Mouse (Mus musculus) CH12.LX (cell line): Measurements from ENCODE around the gene Lzts2. TPM values are rescaled to one million over a fixed set of nuclear protein-coding genes. Genes with fewer than 3 reads are reported as not detected.

Experiments used
- DNase-seq: peaks from one replicate; pipeline ENCODE4 v3.0.0-alpha.2; 2013; ENCODE audit errors: extremely low read depth
- H3K27ac ChIP-seq: 2 replicates; pipeline ENCODE4 v1.5.1; 2012; ENCODE audit warnings: low read depth, mild to moderate bottlenecking, control low read depth, moderate library complexity; ENCODE audit not compliant: insufficient read depth
- H3K27me3 ChIP-seq: replicated peaks from 2 replicates; pipeline ENCODE3; 2012; ENCODE audit warnings: inconsistent platforms
- H3K36me3 ChIP-seq, 2 experiments: replicated peaks in 1 of 2; 2 replicates each; pipeline versions ENCODE3 to v1.6.1; 2012; ENCODE audit warnings: inconsistent platforms in 1 of 2, low read length in 1 of 2, mild to moderate bottlenecking in 1 of 2, mixed read lengths in 1 of 2, moderate library complexity in 1 of 2; ENCODE audit not compliant: control insufficient read depth in 1 of 2, insufficient read depth in 1 of 2
- H3K4me1 ChIP-seq, 2 experiments: 2 replicates each; pipeline ENCODE4 v1.6.1; 2012; ENCODE audit warnings: inconsistent platforms in 1 of 2, moderate library complexity in 1 of 2; ENCODE audit not compliant: insufficient read depth in 2 of 2, control insufficient read depth in 1 of 2
- H3K4me2 ChIP-seq: 2 replicates; pipeline ENCODE4 v1.6.1; 2012; ENCODE audit warnings: low read depth, mild to moderate bottlenecking, control low read depth; ENCODE audit not compliant: poor library complexity, insufficient read depth, severe bottlenecking
- H3K4me3 ChIP-seq, 3 experiments: fragments of 150-350 bp in 1 of 3; sonication (generic) in 1 of 3; replicated peaks in 1 of 3; 2 replicates each; pipeline versions ENCODE3 to v1.5.1; 2011 to 2012; ENCODE audit warnings: low read depth in 2 of 3, low read length in 2 of 3, mild to moderate bottlenecking in 2 of 3, moderate library complexity in 2 of 3, control low read depth in 1 of 3, improper control_type of control experiment in 1 of 3, inconsistent platforms in 1 of 3, mixed read lengths in 1 of 3; ENCODE audit not compliant: poor library complexity in 1 of 3
- H3K79me2 ChIP-seq: replicated peaks from 2 replicates; pipeline ENCODE4 v1.6.1; 2012; ENCODE audit warnings: mild to moderate bottlenecking, moderate library complexity; ENCODE audit not compliant: control insufficient read depth, poor library complexity, insufficient read depth, severe bottlenecking; ENCODE audit errors: extremely low read depth
- H3K9ac ChIP-seq: 2 replicates; pipeline ENCODE4 v1.6.1; 2012; ENCODE audit warnings: low read depth, mild to moderate bottlenecking, control low read depth, moderate library complexity; ENCODE audit not compliant: insufficient read depth
- H3K9me3 ChIP-seq: replicated peaks from 2 replicates; pipeline ENCODE3; 2012; ENCODE audit warnings: low read length, inconsistent platforms, mixed read lengths
- BHLHE40 ChIP-seq: IDR thresholded peaks from 2 replicates; pipeline ENCODE4 v1.6.1; 2011; ENCODE audit warnings: mild to moderate bottlenecking, low read depth, low read length, improper control_type of control experiment
- CHD1 ChIP-seq: IDR thresholded peaks from 2 replicates; pipeline ENCODE4 v1.6.1; 2012; ENCODE audit warnings: low read depth, low read length, improper control_type of control experiment, inconsistent platforms
- CTCF ChIP-seq, 2 experiments: IDR thresholded peaks in 1 of 2; conservative IDR thresholded peaks in 1 of 2; 2 replicates each; pipeline ENCODE4 v1.5.1; 2011 to 2012; ENCODE audit warnings: low read depth in 2 of 2, low read length in 2 of 2, improper control_type of control experiment in 1 of 2, inconsistent platforms in 1 of 2, mild to moderate bottlenecking in 1 of 2, moderate library complexity in 1 of 2
- ELF1 ChIP-seq: IDR thresholded peaks from 2 replicates; pipeline ENCODE4 v1.6.1; 2014; ENCODE audit warnings: low read depth, mild to moderate bottlenecking, inconsistent platforms, low read length, improper control_type of control experiment
- IRF4 ChIP-seq: IDR thresholded peaks from 2 replicates; pipeline ENCODE4 v1.6.1; 2014; ENCODE audit warnings: low read depth, mild to moderate bottlenecking, inconsistent platforms, low read length, improper control_type of control experiment
- JUND ChIP-seq: conservative IDR thresholded peaks from 2 replicates; pipeline ENCODE4 v1.6.1; 2011; ENCODE audit warnings: low read depth, low read length, improper control_type of control experiment
- MAX ChIP-seq: IDR thresholded peaks from 2 replicates; pipeline ENCODE4 v1.6.1; 2011; ENCODE audit warnings: low read length, improper control_type of control experiment
- MAZ ChIP-seq: IDR thresholded peaks from 2 replicates; pipeline ENCODE4 v1.6.1; 2012; ENCODE audit warnings: low read depth, mild to moderate bottlenecking, inconsistent platforms, low read length, improper control_type of control experiment, moderate library complexity
- MEF2A ChIP-seq: IDR thresholded peaks from 2 replicates; pipeline ENCODE4 v1.6.1; 2014; ENCODE audit warnings: low read depth, mild to moderate bottlenecking, inconsistent platforms, low read length, improper control_type of control experiment, borderline replicate concordance
- RAD21 ChIP-seq: IDR thresholded peaks from 2 replicates; pipeline ENCODE4 v1.6.1; 2011; ENCODE audit warnings: low read depth, mild to moderate bottlenecking, low read length, improper control_type of control experiment, moderate library complexity
- RCOR1 ChIP-seq: conservative IDR thresholded peaks from 2 replicates; pipeline ENCODE4 v1.6.1; 2012; ENCODE audit warnings: low read depth, mild to moderate bottlenecking, inconsistent platforms, low read length, improper control_type of control experiment
- SIN3A ChIP-seq: IDR thresholded peaks from 2 replicates; pipeline ENCODE4 v1.6.1; 2012; ENCODE audit warnings: low read length, improper control_type of control experiment, inconsistent platforms
- SMC3 ChIP-seq: IDR thresholded peaks from 2 replicates; pipeline ENCODE4 v1.6.1; 2011; ENCODE audit warnings: low read depth, low read length, improper control_type of control experiment
- TBP ChIP-seq: conservative IDR thresholded peaks from 2 replicates; pipeline ENCODE4 v1.6.1; 2011; ENCODE audit warnings: low read depth, low read length, improper control_type of control experiment
- ZMIZ1 ChIP-seq: IDR thresholded peaks from 2 replicates; pipeline ENCODE4 v1.6.1; 2012; ENCODE audit warnings: low read depth, mild to moderate bottlenecking, inconsistent platforms, low read length, improper control_type of control experiment
- dilution Hi-C: fragments of 300-500 bp; cut with MboI; formaldehyde crosslinking; loops from 2 replicates; pipeline ENCODE4 v1.14.3; 2020; ENCODE audit warnings: low sequenced_read_pairs; ENCODE audit not compliant: extremely low pct_unique_long_range_greater_than_20kb, extremely low pct_ligation_motif_present
- in situ Hi-C: fragments of 300-500 bp; cut with MboI; formaldehyde crosslinking; loops from 3 replicates; pipeline ENCODE4 v1.14.3; 2019; ENCODE audit warnings: low sequenced_read_pairs, low pct_ligation_motif_present, low pct_unique_long_range_greater_than_20kb, mixed read lengths
- polyA plus RNA-seq: library from polyadenylated mRNA; unstranded; fragments of >175 nt; gene quantifications from 2 replicates; pipeline ENCODE4 v1.2.1, GENCODE M21; 2012; ENCODE audit warnings: low read depth; ENCODE audit not compliant: insufficient read length
- total RNA-seq, 2 experiments: library from RNA; depleted of rRNA; stranded (reverse); fragments of 300-350 nt in 1 of 2; fragments of >200 nt in 1 of 2; gene quantifications; 2 replicates each; pipeline ENCODE4 v1.2.3; 2012 to 2014

The Lzts2 gene
- total and polyA plus RNA-seq, 3 experiments = 0.68 to 22.1 (median 2.2) TPM

GRCm38 (mm10) chr19:45058113-45058839 lies 44.1 kb downstream of the Lzts2 start (continued):
- peak; percentile 26; the same call in 1 of the 2 replicates for TF ChIP-seq CHD1
- TF ChIP-seq RCOR1 = no peak
- TF ChIP-seq ELF1 = peak; percentile 92

- dilution Hi-C loops (no loop called here), in situ Hi-C loops (loop anchor here (10.0 kb wide), 1 partner anchor 96 kb away; the partner anchor contains the start of gene Tlx1)
- no peaks in the 10 kb centered on the region for H3K9me3 ChIP-seq
- H3K79me2 ChIP-seq = no peaks in the 10 kb centered on the region; the same call in 1 of the 2 replicates
- no peaks in the 10 kb centered on the region for H3K27me3 ChIP-seq
- peak overlapping the region; percentile 52 to 89 (median 83) for H3K4me3 ChIP-seq
- H3K4me1 ChIP-seq = peaks cover 0 to 19% of the 10 kb centered on the region in 2 experiments; a peak in 3 of 4 replicates
- peak overlapping the region; percentile 35; the same call in 1 of the 2 replicates for H3K27ac ChIP-seq
- peak overlapping the region; percentile 94 for H3K9ac ChIP-seq
- TF ChIP-seq SIN3A (peak; percentile 5; the same call in 1 of the 2 replicates), MAZ (no peak), BHLHE40 (no peak)
- DNase-seq = no peak
- H3K36me3 ChIP-seq = peaks cover 7 to 14% of the 10 kb centered on the region in 2 experiments
- H3K4me2 ChIP-seq = peak overlapping the region; percentile 78
These were observed 44.6 kb downstream of the Lzts2 start for GRCm38 (mm10) chr19:45058841-45059240.

GRCm38 (mm10) chr19:45063565-45064292 lies 49.5 kb downstream of the Lzts2 start:
- no peaks in the 10 kb centered on the region for H3K9me3 ChIP-seq
- H3K79me2 ChIP-seq = no peaks in the 10 kb centered on the region; the same call in 1 of the 2 replicates
- peaks cover 4% of the 10 kb centered on the region for H3K27me3 ChIP-seq
- peak; percentile 45 for DNase-seq
- in situ Hi-C loops (no loop called here), dilution Hi-C loops (no loop called here)
- TF ChIP-seq JUND = no peak
- TF ChIP-seq MAX = no peak
- no peak for TF ChIP-seq IRF4
- peak; percentile 18 for TF ChIP-seq RAD21
- TF ChIP-seq CTCF (conservative IDR thresholded peaks at IDR 0.05 in 1 of 2, IDR thresholded peaks at IDR 0.05 in 1 of 2; ENCODE audit: low read depth in 2 of 2, low read length in 2 of 2) = peak; percentile 38 to 76; a peak in 3 of 4 replicates
- TF ChIP-seq SMC3 = peak; percentile 55
- no peak for TF ChIP-seq TBP
- no peak for TF ChIP-seq ZMIZ1
- TF ChIP-seq MAZ = no peak
- TF ChIP-seq SIN3A = no peak
- TF ChIP-seq MEF2A = no peak
- no peak overlapping the region for H3K27ac ChIP-seq
- no peak overlapping the region for H3K4me2 ChIP-seq
- H3K9ac ChIP-seq = no peak overlapping the region
- H3K4me1 ChIP-seq = peaks cover 0 to 11% of the 10 kb centered on the region in 2 experiments; a peak in 2 of 4 replicates
- no peak overlapping the region for H3K4me3 ChIP-seq
- peaks cover 0 to 2% of the 10 kb centered on the region in 2 experiments for H3K36me3 ChIP-seq
